Mouse (Mus musculus) 416B (cell line): ENCODE data around the gene Anks1b.

Experiments used
- DNase-seq: peaks from one replicate; pipeline ENCODE4 v3.0.0; 2011; ENCODE audit warnings: low read depth

Anks1b gene

DNA sequence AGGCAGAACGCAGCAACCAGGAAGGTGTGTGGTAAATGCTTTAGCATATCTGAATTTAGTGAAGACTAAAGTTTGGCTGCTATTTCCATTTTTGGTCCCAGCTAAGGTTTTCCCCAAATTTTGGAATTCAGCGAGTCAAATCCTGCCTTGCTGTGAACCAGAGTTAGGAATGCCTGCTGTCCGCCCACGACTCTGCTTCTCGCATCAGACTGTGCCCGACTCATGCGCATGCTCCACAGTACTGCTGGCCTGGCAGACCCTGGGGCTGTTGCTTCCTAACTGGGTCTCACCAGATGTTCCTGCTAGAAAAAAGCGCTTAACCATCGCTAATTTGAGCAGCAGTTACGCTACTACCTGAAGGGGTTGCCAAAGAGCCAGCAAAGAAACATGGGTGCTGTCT lies 801.1 kb downstream of the Anks1b start:
- DNase-seq = no peak

DNA sequence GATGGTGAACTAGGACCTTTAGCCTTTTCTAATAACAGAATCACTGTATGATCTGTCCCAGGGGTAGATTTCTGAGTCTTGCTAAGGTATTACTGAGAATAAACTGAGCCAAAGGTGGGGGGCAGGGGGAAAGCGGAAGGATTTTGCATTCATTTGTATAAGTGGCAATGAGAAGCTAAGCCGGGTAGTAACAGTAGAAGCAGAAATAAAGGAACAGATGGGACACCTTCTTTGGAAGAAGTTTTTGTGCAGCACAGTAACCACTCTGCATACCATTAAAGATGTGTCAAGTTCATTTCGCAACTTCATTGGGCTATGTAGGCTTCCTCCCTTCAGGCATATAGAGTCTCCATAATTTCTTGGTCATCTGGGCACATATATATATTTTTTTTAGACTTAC lies 804.1 kb downstream of the Anks1b start:
- DNase-seq = no peak

DNA sequence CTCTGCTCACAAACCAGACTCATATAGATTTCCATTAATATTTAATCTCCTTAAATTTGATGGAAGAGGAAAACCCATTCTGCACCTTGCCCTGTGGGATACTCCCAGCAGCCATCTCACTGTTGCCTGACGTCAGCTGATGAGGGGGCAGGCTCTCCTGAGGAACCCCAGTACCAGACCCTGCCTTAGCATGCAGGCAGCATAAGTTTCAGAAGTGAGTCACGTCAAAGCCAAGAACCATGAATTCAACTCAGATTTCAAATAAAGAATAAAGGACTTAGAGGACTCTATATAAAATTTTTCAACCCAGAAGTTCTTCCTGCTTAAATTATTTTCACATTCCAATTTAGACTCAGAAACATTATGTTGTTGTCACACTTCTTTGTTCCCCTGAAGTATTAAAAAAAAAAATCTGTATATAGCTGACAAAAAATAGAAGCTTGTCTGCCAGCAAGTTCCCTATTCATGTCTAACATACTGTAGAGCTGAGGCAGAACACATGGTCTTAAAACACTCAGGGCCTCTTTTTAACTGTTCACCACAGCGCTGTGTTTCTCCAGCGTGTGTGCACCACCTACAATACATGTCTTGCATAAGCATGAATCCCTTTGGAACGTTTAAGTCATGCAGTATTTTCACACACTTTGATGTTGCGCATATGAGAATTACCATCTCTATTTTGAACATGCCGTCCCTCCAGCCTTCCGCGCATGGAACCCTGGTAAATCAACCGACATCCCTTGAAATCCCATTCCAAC lies 806.6 kb downstream of the Anks1b start:
- no peak for DNase-seq

DNA sequence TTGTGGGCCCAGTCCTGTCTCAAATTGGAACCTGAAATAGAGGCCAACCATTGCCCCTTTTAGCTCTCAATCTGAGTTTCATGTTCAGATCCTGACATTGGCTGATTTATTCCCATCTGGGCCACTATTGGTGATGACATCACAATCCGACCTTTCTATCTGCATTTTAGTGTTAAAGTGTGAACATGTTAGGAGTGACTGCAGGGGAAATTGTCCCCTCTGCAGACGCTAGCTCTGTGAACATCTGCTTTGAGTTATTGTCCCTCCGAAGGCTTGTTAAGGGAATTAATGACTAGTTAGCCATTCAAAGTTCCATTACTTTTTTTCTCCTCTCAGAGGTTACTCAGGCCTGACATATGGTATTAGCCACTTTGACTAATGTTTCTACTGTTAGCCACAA lies 810.5 kb downstream of the Anks1b start:
- no peak for DNase-seq

DNA sequence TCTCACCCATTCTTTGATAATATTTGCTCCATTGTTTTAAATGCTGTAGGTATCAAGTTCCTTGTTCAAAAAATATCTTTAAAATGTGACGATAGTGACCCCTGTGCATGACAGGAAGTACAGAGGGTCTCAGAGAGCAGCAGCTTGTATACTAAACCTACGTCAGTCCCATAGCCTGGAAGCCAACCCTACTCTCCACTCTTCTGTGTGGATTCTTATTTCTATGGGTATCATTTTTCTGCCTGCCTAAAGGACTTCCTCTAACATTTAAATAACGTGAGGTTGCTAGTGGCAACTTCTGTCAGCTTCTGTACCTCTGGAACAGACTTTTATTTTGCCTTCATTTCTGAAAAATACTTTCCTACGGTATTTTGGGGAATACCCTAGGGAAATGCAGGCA lies 812.1 kb downstream of the Anks1b start:
- DNase-seq = no peak

DNA sequence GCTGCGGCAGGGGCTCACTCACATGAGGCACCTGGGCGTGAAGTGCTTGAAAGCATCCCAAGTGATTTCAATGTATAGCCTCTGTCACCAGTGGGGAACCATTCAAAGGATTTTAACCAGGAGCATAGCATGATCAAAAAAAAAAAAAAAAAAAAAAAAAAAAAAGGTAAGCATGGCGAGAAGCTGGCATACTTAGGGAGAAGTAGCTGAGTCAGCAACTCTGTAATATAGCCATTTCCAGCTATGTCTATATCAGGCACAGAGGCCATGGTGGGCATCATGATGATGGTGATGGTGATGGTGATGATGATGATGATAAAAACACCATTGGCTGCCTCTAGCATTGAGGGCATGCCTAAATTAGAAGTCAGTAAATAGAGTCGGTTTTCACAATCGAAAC lies 814.8 kb downstream of the Anks1b start:
- no peak for DNase-seq

DNA sequence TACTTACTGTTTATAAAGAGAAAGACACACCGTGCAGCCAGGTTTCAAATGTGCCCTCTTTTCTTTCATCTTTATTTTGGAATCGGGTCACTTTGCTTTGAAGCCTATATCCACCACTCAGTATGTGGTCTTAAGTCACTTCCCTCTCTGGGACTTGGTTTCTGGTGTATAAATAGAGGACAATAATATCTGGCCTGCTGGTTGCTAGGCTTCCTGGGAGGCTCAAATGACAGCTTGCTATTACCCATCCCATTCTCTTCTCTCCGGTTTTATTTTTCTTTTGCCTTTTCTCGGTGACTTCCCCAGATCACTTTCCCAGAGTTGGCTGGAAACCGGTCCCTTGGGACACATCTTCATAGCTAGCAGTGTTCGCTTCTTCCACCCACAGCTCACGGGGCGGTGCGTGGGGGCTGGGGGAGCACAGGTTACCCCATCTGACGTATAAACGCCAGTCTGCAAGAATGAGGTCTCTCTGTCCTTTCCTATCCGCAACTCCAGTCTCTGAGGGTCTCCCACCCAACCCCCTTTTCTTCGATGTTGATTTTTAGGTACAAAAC lies 815.5 kb downstream of the Anks1b start:
- DNase-seq = no peak

DNA sequence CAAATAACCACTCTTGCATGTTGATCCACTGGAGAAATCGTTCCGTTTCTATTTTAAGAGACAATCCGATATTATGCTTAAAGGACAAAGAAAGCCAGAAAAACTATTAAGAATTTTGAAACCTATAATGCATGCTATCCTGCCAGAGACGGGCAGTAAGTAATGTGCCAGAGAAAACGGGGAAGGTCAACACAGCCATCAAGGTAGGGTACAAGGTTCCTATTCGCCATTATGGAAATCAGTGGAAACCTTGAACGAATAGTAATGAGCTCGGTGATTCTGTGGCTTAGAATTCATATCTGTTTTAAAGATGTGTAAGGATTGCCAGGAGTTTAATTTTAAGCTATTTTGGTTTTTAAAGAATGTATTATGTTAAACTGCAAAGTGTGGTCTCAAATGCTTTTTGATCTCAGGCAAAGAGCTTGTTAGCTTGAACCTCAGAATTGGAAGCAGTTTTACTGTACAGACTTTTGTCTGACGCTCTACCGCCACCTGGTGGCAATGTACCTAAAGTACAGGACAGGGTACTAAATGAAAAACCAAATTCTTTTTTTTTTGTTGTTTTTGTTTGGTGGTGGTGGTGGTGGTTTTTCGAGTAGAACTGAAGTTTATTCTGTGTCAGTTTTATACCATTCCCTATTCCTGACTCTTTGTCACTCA lies 816.7 kb downstream of the Anks1b start:
- DNase-seq = peak; percentile 62

DNA sequence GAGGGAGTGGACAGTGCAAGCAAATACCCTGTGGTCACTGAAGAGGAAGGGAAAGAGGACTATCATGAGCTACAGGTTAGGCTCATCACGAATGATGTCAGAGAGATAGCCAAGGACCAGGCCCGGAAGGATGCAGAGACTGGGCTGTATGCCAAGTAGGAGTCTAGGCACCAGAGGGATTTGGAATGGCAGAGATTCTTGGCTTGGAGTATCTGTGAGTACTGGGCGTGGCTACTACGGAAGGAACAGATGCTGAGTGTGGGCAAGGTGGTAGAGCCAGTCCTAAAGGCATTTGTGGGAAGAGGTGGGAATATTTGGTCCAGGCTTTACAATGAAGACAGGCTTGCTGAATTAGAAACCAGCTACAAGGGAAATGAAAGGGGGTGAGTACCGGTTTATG lies 823.4 kb downstream of the Anks1b start:
- DNase-seq = no peak

DNA sequence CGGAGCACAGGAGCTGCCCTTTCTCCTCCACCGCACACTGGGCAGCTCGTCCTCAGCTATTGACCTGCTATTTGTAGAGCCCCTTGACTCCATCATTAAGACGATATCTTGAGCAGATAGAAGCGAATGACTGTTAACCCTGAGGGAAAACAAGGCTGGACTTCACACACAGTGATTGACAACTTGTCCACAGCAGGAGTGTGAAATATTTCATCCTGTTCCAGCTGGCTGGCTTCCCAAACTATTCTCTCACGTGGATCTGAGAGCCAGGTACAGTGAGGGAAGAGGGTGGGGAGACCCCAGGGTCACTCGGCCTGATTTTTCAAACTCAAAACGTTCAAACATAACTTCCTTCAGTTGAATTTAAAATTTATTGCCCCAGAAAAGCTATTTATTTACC lies 824.1 kb downstream of the Anks1b start:
- DNase-seq = no peak

DNA sequence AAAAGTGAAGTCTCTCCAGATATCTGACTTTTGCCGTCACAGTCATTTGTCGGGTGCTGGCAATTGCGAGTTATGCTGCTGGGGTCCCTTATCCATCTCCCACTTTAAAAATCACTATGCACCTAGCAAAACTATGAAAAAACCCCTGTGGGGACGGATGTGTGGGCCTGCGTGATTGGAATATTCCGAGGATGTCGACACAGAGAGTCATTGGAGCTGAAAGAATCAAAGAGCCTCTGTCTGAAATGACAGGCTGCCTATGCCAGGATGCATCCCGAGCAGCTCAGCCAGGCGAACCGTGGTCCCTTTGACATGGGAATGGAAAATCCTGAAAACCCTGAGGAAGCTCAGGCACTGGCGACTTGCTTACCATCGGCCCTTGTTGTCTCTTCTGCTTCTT lies 825.9 kb downstream of the Anks1b start:
- no peak for DNase-seq

DNA sequence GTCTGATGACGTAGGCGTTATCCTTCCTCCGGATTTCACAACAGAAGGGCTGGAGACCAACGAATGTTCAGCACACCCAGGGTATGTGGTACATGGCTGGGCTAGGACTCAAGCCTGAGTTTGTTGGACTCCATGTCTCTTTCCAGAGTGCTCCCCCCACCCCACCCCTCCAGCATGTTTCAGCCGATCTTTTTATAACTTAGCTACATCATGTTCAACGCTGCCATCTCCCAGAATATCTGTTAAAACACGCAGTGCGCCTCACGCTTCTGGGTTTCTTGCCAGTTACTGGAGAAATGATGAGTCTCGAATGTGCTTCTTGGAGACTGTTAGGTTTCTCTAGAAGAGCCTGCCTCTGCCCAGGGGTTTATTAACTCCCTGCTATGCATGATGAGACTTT lies 831.3 kb downstream of the Anks1b start:
- no peak for DNase-seq

DNA sequence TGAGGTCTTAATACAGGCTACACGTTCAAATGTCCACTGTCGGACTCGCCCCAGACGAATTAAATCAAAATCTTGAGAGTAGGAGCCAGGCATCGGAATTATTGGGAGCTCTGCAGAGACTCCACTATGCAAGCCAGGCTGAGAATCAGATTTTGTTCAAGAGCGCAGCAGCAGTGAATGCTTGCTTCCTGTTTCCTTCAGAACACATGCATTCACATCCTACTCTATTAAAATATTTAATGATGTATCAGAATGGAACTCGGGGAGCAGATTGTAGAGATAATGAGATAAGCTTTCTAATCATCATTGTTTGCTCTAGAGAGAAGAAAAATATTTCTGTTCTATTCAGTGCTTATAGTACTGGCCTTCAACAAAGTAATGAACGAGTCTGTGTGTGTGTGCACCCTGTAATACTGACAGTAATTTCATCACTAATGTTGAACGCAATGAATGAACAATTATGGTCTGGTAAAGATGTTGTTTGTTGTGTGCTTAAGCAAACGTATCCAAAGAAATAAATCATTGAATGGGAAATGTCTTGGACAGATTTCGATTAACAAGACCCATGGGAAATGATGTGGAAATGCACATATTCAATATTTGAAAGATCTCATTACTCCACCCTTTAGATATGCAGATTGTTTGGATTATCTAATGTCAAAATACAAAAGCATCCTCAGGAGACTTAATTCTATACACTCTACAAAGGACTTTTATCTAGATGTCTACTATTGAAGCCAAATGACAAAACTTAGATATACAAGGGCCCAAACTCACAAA lies 835.7 kb downstream of the Anks1b start:
- no peak for DNase-seq

DNA sequence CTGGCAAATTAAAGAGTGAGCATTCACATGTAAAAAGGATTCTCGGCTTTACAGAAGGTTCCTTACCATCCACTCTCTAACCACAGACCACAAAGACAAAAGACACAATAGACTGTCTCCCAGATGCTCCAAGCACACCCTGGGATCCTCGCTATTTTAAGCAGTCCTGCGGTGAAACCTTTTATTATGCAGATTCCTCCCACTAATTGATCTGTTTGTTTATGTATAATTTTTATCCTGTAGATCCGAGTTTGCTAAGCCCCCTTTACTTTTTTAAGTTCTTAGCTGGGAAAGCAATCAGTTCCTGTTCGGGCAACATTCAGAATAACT lies 836.3 kb downstream of the Anks1b start:
- DNase-seq = no peak

DNA sequence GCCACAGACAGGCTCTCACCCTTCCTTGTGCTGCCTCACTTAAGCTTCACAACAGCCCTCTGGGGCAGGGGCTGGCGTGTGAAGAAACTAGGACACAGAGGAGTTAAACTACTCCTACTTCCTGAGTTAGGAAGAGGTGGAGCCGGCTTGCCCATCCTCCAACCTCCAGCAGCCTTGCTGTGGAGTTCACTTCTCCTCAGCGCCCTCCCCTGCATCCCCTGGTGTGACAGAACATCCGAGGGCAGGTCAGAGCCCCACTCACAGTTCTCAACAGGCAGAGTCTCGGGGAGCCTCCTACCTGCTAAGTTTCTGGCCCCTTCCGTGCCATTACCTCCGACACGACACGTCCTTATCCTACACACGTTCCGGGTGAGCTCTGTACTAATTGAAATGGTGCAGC lies 844.7 kb downstream of the Anks1b start:
- DNase-seq = no peak

DNA sequence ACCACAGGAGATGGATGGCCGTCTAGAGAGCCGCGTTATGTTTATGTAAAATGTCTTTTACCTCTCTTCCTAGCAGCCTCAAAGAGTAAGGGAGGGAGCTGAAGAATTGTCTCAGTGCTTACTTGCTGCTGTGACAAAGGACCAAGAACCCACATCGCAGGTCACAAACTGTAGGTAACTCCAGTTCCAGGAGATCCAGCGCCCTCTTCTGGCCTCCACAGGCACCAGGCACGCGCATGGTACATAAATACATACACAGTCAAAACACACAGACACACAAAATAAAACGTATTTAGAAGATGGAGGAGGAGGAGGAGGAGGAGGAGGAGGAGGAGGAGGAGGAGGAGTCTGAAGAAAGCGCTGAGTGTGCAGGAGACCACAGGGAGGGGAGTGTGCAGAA lies 845.4 kb downstream of the Anks1b start:
- DNase-seq = no peak

DNA sequence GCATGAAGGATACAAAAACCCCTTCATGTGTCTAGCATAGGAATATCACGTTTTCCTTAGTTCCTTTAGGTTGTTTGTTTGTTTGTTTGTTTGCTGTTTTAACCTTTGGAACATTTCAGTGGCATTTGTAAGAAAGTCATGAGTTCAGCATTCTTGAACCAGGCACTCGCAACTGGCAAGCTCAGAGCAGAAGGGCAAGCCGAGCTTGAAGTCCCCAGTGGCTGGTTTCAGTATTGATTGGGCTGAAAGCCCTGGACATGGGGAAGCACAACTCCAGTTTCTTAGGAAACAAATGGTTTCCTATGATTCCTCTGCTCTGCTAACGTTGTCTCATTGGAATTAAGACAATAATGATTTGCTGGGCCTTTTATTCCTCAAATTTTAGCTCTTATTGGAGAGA lies 846.7 kb downstream of the Anks1b start:
- DNase-seq = no peak

DNA sequence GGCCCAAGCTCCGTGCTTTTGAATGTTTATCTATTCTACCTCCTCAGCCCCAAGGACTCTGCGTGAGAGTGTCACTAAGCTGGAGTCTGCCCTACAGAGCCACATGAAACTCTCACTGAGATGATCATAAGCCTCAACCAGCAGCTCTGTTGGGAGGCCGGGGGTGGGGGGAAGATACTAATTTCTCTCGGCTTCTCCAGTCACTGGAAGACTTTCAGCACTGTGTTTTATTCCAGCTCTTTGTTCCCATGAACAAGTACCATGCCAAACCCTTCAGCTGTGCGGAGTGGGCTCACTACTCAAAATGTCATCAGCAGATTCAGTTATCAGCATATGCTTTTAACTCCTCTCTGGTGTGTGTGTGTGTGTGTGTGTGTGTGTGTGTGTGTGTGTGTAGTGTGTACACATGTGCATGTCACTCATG lies 849.8 kb downstream of the Anks1b start:
- no peak for DNase-seq

DNA sequence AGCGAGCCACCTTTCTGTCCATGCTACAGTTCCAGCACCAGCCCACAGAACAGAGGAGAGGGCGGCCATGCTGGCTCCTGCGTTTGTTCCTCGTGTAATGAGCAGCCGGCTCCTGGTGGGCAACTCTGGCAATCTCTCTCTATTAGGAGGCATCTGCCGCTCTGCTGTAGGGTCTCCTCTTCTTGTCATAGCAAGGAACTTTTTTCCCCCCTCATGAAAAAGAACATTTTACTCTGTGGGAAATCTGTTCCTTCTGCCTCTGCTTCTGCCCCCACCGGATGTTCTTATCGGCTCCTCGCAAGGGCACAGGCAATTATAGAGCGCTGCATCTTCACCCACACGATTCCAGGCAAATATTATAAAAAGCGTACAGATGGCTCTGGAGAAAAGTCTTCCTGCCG lies 850.6 kb downstream of the Anks1b start:
- no peak for DNase-seq

DNA sequence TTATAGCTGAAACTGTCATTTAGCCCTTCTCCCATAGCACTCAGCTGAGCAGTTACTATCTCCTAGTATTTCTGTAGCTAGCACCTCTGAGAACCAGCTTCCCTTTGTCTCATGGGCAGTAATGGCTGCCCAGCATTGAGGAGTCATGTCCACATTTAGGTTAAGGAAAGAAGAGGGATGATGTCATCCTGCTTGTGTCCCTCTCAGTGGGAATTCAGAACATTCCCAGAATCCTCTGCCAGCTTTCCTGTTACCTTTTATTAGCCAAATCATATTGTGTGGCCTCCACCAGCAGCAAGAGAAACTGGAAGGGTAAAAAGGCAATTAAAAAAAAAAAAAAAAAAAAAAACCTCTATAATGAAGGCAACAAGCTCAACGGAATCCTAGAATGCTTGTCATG lies 851.6 kb downstream of the Anks1b start:
- DNase-seq = no peak

DNA sequence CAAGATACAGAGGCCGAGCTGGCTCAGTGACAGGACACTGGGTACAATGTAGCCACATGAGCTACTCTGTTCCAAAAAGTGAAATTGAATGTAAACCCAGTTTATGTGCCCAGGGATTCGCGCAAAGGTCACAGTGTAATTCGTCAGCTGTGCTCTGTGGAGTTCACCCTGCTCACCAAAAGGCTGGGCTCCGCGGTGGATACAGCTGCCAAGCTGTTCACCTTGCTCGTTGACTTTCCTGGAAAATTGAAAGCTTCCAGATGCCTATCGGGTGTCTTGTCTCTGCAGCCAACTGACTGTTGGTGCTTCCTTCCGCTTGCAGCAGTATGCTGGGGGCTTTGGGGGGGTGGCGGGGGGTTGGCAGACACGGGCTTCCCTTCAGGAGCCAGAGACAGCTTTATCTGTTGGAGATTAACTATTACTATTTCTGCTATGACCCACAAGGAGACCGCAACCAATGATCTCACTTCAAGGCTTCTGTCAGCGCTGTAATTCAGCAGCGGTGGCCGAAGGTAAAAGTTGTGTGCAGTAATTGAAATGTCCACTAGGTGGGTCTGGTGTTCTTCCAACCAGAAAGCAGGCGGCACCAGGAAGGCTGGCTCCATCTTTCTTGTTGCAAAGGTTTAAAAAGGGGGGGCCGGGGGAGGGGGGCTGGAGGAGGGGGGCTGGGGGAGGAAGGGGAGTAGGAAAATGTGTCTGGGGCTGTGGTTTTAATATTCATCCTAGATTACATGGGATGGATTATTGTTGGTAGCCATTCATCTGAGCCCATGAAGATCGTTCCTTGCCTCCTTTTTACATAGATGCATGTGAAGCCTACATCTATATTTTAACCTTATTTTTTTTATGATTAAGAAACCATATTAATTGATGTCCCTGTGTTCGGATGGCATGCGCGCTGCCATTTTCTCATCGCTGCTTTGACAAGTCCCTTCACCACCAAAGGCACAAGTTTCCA lies 855.4 kb downstream of the Anks1b start:
- DNase-seq = peak; percentile 82

DNA sequence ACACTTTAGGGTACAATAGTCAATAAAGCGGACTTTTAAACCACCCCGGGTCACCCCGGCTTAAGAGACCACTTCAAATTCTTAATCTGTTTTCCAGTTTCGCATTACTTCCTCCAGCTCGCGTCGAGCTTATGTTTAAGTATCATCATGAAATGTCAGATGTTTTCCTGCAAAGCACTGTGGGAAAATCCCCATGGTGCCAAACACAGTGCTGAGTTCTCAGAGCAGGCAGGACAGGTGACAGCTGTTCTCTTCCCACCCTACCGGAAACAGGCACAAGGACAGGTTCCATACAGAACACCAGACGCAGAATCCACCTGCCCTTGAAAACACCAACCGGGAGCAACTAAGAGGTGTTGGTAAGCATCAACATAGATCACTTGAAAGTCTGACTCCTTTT lies 856.2 kb downstream of the Anks1b start:
- DNase-seq = no peak
